Mouse (Mus musculus): ENCODE data around the gene Ppdpf.

The Ppdpf gene

DNA sequence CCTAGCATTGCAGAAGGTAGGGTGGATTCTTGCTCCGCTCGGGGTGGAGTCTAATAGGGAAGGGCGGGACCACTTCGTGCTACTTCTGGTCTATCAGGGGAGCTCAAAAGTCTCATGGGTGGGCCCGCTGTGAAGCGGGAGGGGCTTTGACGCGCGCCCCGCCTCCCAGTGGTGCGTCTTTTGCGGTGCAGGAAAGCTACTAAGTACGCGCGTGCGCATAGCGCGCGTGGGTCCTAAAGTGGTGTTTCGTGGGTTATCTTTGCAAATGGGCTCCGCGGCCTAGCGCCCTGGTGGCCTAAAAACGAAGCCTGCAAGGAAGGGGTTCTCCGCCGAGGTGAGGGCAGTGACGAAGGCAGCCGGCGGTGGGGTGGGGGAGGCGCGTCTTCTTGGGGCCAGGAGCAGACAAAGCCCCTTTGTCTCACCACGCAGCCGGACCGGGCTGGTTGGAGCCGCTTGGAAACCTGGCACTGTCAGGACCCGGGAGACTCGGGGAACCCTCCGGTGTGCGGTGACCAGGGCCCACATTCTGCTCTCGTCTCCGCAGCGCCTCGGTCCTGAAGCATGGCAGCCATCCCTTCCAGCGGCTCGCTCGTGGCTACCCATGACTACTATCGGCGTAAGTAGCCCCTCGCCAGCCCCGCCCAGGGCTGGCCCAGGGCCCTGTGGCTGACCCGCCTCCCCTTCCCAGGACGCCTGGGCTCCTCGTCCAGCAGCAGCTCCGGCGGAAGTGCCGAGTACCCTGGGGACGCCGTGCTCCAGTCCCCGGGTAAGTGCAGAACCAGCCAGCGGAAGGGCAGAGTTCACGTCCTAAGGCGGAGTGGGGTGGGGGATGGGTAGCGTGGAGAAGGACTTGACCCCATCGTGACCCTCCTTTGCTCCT lies at the start of gene Ppdpf:
Gene Ppdpf (plus strand): TSS at position 127 of the 880 bp plus-strand sequence.
- DNase-seq (ENCODE audit: low read depth) = peak; percentile 84

DNA sequence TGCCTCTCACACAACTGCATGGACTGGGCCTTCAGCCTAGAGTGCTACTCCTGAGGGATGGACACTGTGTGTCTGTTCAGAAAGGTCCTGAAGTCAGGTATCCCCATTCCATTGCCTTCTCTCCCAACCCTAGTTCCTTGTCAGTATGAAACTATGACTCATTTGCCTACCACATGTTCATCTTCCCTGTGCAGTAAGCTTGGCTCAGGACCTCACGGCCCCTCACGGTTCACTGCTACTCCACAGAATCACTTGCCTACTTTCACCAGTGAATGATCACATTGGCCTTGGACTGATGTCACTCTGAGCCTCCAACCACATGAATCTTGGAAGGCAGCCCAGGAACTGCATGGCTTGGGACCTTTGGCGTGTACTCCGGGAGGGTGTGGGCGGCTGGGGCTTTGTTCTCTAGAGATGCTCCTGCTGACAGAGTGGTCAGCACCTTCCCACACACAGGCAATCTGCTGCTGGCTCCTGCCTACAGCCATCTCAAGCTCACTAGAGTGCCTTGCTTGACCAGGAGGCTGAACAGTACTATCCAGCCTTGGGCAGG lies 47.3 kb upstream of the Ppdpf start:
- no peak for DNase-seq (ENCODE audit: low read depth)

DNA sequence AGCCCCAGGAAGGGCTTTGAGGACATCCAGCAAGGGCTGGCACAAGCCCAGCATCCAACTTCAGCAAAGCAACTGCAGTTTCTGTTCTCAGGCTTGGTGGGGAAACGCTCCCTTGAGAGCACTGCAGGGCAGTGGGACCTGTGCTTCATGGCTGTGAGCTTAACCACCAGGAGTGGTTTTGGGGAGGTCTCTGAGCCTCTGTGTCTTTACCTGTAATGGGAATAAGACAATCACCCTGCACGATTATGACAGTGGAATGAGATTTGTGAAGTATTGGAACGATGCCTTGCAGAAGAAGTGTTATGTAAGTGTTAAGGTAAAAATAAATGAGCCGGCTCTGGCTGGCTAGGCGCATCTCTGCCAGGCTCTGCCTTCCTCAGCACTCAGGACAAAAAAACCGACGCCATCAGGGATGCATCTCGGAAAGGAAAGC lies 44.3 kb upstream of the Ppdpf start:
- no peak for DNase-seq (ENCODE audit: low read depth)

DNA sequence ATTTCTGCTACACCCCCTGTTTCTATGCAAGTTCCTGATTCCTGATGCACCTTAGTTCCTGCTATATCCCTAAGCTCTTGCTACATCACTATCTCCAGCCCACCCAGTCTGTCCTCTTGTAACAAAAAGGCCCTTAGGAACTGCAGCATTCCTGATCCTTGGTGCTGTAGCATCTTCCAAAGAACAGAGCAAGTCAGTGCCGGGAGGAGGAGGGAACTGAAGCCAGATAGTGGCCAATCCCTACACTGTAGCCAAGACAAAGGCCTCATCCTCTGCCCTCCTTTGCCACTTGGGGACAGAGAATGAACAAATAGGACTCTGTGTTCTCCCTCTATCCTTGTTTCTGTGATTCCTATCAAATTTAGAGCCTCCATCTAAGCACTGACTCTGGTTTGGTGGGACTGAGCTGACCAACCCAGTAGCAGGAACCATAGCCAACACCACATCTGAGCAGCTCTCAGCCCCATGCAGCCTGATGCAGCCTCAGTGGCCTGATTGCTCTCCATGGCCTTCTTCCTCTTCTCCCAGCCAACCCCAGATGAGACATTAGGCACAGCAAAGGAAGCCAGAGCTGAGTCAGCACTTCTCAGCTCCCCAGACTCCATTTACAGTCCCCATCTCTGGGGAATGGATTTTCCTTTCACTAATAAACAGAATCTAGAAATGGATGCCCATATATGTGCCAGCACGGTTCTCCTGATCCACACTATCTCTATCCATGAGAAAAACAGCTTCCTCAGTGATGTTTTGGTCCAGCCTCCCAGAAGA lies 43.4 kb upstream of the Ppdpf start:
- no peak for DNase-seq (ENCODE audit: low read depth)

DNA sequence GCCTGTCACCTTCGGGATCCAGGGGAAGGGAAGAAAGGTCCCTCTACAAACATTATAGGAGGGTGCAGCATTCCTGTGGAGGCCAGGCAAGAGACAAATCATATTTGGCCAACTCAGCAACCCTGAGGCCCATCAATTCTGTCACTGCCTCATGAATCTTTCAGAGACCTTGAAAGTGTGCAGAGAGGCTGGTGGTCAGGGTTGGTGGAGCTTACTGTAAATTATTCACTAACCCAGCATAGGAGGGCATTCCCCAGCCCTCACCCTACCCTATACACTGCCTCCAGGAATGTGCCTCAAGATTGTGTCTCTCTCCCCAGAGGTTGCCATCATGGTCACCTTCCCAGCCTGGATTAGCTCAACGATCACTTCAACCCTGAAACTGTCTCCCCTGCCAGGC lies 42.4 kb upstream of the Ppdpf start:
- no peak for DNase-seq (ENCODE audit: low read depth)

DNA sequence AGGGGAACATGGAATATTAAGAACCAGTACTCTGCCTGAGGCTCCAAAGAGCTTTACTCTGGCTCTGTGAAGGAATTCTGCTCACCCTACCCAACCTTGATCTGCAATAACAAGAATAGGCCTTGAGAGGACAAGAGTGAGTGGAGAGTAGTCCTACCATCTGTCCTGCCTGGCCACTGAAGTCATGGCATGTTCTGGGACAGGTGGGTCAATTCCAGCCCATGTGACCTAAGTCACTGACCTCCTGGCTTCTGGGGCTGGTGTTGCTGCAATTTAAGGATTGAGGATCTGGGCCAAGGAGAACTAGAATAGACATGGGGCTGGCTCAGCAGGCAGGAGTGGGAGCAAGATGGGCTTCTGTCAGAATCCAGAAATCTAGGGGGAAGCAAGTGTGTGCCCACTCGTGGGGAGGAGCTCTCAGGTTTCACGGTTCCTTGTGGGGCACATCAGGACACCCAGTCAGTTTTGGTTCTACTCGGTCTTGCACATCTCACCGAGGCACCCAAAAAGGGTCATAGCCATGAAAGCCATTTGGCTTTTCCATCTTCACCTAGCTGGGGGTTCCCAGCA lies 40.0 kb upstream of the Ppdpf start:
- no peak for DNase-seq (ENCODE audit: low read depth)

DNA sequence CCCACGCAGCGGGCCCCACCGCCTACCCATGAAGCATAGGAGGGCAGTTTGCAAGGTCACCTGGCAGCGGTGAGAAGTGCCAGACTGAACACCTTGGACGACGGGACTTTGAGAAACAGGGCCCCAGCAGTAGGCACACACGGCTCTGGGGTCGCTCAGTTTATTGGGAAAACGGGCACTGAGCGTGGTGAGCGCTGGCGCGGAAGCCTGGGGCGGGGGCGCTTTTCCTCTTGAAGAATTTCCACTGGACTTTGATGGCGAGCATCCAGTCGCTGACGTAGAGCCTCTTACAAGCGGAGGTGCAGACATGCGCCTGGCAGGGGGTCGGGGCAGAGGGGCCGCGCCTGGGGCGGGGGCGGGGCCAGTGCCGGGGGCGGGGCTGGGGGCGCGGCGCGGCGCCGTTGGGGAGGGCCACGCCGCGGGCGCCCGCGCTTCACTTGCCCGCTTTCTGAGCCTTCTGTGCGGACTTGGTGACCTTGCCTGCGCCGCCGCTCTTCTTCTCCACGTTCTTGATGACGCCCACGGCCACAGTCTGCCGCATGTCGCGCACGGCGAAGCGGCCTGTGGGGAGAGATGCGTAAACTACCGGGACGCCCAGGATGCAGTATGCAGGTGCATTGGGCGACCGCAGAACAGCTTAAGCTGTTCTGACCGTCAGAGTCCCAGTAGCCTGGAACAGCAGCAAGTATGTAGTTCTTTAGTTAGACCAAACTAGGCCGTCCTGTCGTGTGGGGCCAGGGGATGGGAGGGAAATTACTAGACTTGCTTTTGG lies 39.3 kb upstream of the Ppdpf start:
- DNase-seq (ENCODE audit: low read depth) = no peak

DNA sequence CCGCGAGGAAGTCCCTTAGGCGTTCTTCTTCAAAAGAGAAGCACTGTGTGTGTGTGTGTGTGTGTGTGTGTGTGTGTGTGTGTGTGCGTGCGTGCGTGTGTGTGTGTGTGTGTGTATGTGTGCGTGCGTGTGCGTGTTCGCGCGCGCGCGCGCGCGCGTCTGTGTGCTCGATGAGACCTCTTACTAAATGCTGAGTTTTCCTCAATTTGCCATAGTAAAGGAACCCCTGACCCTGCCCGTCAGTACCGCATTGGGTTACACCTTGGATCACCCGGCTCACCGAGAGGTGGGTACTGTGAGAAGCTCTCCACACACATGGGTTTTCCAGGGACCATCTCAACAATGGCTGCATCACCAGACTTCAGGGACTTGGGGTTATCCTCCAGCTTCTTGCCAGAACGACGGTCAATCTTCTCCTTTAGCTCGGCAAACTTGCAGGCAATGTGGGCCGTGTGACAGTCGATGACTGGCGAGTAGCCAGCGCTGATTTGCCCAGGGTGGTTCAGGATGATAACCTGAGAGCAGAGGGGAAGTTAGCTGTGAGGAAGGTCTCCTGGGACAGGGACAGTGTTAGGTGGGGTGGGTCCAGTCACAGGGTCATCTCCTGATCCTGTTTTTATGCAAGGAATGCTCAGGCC lies 38.6 kb upstream of the Ppdpf start:
- DNase-seq (ENCODE audit: low read depth) = no peak

DNA sequence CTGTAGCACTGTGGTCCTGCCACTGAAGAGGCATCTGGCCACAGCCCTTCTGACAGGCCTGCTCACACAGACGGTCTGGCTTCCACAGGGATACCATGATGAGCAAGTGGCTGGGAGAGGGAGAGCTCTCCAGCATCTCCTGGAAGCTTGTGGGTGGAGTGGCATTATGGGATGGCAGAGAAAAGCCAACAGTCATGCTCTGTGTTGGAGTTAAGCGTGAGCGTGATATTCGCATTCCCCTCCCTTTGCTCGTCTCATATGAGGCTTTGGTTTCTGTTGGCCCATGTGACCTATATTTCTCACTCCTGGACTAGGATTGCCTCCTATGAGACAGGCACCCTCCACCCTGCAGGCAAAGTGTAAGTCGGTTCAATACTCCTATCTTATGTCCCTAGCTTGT lies 36.8 kb upstream of the Ppdpf start:
- no peak for DNase-seq (ENCODE audit: low read depth)

DNA sequence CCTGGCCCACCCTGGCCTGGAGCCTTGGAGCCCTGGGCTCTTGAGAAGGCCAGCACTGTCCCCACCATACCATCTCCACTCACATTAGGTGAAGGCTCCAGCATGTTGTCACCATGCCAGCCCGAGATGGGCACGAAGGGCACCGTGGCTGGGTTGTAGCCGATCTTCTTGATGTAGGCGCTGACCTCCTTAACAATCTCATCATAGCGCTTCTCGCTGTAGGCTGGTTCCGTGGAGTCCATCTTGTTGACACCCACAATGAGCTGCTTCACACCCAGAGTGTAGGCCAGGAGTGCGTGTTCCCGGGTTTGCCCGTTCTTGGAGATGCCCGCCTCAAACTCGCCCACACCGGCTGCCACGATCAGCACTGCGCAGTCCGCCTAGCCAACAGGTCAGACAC lies 34.3 kb upstream of the Ppdpf start:
- no peak for DNase-seq (ENCODE audit: low read depth)

DNA sequence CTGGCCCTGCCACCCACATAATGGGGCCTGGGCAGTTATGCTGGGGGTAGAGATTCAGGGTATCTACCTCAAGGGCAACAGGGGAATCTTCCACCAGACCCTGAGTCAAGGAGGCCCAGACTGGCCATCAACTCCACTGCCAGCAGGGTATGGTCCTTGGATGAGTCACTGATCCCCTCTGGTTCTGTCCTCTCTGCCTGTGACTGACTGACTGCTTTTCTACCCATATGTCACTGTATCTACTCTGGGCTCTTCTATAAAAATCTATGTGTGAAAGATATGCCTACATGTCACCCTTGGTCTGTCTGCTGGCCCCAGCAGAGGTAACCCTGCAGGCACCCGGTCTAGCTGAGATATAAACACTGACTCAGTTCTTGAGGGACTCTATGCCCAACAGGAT lies 33.9 kb upstream of the Ppdpf start:
- DNase-seq (ENCODE audit: low read depth) = no peak

DNA sequence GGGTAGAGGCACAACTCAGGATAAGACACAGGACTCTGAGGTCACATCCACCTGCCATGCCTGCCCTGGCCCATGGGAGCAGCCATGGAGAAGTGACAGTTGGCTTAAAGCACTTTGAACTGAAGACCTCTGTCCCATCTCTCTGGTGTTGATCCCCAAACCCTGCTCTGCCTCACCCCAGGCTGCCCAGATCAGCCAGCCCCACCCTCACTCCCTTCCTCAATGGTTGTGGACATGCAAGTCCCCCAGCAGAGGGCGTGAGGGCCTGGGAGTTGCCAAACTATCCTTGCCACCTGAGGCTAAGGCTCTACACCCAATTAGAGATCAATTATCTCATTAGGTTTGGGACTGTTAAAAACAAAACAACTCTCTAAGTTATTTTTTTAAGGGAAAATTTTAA lies 33.2 kb upstream of the Ppdpf start:
- no peak for DNase-seq (ENCODE audit: low read depth)

DNA sequence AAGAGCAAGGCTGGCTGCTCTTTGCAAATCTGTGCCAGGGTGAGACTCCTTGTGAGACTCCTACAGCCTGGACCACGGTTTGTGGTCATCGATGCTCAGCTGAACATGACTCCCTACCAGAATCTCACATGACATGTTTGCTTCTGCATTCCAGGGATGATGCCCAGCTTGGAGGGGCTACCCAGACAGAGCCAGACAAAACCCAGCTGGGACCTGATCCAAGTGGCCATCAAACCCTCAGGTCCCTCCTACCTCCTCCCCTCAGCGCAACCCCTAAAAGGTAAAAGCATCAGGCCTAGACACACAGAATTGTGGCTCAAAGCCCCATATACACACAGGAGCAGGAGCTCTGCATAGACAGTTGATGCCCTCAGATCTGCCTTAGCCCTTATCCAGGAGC lies 32.7 kb upstream of the Ppdpf start:
- no peak for DNase-seq (ENCODE audit: low read depth)

DNA sequence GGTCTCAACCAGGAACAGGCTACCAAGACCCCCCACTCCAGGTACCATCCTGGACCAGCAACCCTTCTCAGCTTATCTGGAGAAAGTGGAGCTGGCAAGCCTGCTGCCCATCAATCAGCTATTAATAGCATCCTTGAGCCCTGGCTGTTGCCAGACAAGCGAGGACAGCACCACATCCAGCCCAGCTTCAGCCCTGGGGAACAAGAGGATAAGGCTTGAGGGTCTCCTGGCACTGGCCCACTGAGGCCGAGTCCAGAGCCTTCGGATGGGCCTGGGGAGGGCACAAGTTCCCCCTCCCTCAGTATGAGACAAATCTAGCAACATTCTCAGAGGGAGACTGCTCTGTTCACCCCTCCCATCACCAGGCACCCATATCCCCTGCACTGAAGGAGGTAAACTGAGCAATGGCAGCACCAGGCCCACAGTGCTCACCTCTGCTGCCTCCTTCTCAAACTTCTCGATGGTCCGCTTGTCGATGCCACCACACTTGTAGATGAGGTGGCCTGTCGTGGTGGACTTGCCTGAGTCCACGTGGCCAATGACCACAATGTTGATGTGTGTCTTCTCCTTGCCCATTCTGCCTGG lies 32.1 kb upstream of the Ppdpf start:
- no peak for DNase-seq (ENCODE audit: low read depth)

DNA sequence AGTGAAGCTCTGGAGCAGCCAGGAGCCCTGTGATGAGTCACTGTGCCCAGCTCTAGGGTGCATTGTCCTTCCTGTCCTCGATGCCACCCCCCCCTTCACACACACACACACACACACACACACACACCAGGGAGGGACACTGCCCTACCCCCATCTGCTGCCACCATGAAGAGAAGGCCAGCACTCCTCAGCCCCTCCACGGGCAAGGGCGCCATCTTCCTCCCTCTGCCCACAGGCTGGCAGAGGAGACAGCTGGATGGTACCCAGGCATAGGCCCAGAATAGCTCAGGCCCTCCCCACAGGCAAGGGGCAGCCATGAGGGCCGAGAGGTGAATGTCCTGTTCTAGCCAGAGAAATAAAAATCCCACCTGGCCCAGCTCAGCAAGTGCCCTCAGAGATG lies 31.2 kb upstream of the Ppdpf start:
- no peak for DNase-seq (ENCODE audit: low read depth)

DNA sequence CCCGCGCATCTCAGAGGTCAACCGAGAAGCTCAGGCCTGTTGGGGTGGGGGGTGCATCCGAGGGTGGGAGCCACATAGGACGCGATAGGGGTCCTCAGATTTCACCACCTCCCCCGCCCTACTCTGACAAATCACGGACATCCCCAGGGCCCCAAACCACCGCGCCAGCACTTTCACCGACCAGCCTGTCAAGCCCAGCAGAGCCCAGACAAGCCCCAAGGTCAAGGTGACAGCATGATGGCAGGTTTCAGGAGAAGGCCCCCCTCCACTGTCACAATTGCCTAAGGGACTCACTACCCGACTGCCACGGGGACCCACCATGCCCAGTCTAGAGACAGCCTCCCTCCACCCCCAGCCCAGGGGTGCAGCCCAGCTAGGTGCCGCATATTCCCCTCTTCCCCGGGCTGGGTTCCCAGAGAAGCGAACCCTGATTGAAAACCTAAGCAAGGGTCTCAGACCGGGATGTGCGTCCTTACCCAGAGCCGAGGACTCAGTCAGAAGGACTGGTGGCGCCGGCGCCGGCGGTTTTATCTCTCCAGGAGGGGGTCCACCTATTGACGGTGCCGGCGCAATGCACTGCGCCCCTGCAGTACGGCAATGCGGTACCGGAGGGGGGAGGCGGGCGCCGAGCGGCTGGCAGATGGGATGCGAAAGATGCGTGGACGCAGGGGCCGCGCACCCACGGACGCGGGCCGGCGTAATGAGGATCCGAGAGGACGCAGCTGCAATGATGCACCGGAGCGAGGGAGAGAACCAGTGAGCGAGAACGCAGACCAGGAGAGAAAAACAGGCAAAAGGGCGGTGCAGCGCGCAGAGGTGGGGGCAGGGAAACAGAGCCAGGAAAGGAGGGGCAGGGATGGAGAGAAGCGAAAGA lies 30.6 kb upstream of the Ppdpf start, which contains the start of gene Eef1a2:
Gene Eef1a2 (minus strand): TSS at position 767 of the 874 bp plus-strand sequence.
- DNase-seq (ENCODE audit: low read depth) = no peak

DNA sequence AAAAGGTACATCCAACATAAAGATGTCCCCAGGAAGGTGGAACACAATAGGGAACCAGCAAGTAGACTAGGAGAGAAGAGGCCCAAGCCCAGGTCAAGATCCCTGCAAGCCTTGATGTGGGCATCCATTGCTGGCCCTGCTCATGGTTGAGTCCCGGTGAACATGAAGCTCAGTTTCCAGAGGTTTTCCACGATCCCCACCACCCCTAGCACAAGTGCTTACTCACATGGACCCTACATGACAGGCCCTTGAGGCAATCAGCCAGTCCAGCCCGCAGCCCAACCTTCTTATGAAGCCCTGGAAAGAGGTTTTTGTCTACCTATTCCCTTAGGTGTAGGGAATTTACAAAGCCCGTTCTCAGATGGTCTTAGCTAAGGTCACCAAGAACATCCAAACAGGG lies 29.9 kb upstream of the Ppdpf start:
- DNase-seq (ENCODE audit: low read depth) = no peak

DNA sequence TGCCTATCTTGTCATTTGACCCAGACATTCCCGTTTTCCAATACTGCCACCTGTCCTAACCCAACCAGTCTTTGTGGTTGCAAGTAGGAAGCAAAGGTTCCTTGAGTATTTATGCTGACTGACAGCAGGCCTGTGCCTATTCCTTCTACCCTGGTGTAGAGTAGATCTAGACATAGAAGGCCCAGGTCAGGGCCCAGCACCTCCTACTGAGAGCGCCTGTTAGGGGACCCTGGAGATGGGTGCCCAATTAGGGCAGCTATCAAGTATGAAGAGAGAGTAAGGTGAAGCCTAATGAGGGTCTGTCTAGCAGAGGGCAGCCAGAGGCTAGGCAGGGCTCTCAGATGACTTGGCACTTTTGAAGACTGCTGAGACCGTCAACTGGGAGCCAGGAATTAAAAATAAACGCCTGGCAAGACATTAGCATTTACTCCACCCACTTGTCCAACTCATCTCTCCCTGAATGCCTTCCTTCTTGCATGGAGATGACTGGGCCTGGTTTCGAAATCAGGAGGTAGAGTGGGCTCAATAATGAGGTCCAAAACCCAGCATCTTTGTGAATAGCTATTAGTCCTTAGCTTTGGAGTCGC lies 29.2 kb upstream of the Ppdpf start:
- DNase-seq (ENCODE audit: low read depth) = no peak

DNA sequence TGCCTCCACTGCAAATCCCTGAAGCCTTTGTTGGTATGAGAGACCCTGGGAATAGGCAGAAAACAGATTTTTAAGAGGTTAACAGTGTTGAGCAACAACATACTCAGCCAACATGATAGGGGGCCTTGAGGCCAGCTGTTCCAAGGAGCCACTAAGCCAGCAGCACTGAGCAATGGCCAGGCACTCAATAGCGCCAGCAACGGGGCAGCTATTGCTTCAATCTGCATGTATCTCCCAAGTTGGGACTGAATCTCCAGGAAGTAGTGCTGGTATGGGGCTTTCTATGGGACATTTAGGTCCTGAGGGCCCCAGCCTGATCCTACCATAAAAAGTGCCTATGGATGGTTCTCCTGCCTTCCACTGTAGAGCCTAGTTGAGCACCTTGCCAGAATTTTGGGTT lies 28.6 kb upstream of the Ppdpf start:
- no peak for DNase-seq (ENCODE audit: low read depth)

DNA sequence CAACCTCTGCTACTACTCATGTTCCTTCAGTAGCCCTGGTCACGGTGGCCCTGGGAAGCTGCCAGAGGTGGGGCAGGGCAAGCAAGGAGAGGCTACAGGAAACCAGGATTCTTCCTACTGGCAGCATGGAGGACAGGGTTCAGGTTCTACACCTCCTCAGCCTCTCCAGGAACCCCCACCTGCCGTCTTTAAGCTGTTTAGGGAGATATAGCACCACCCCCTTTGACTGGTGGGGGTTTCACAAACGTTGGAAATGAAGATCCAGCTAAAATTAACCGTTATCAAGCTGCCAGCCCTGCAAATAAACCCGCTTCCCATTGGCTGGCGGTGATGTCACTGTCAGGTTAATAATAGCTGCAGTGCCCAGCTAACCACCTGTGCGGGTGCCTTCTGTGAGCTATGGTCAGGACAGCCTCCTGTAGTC lies 27.9 kb upstream of the Ppdpf start:
- no peak for DNase-seq (ENCODE audit: low read depth)

Measured in c-Kit-positive CD71-negative TER-119-negative erythroid progenitor cells, embryonic 14.5 days (primary cell).